Mouse (Mus musculus) limb, embryonic 14.5 days (tissue): ENCODE measurements around the gene Klk1b1. TPM values are rescaled to one million over a fixed set of nuclear protein-coding genes. Genes with fewer than 3 reads are reported as not detected.

Experiments used
- ATAC-seq: fragments of 200-750 bp; cut with Nextera tagmentation; 2 replicates; pipeline ENCODE4 v1.8.0; 2017; ENCODE audit warnings: low read depth, moderate number of reproducible peaks, moderate TSS enrichment; ENCODE audit not compliant: low FRiP score
- DNase-seq: peaks from one replicate; pipeline ENCODE4 v3.0.0-alpha.2; 2015; ENCODE audit warnings: low spot score
- H3K27ac ChIP-seq: fragments of 300-500 bp; sonication (generic); replicated peaks from 2 replicates; pipeline ENCODE4 v1.5.1; 2014; ENCODE audit warnings: low read depth, mild to moderate bottlenecking, low read length, moderate library complexity, mixed read lengths
- H3K27me3 ChIP-seq: fragments of 300-500 bp; sonication (generic); 2 replicates; pipeline ENCODE4 v1.6.1; 2014; ENCODE audit warnings: low read length, mixed read lengths; ENCODE audit not compliant: control insufficient read depth, insufficient read depth
- H3K36me3 ChIP-seq: fragments of 300-500 bp; sonication (generic); 2 replicates; pipeline ENCODE4 v1.6.1; 2014; ENCODE audit warnings: mild to moderate bottlenecking, low read length, moderate library complexity, mixed read lengths; ENCODE audit not compliant: control insufficient read depth, insufficient read depth
- H3K4me1 ChIP-seq: fragments of 300-500 bp; sonication (generic); 2 replicates; pipeline ENCODE4 v1.6.1; 2014; ENCODE audit warnings: antibody characterized with exemption, low read length, mixed read lengths; ENCODE audit not compliant: control insufficient read depth, insufficient read depth
- H3K4me2 ChIP-seq: fragments of 300-500 bp; sonication (generic); replicated peaks from 2 replicates; pipeline ENCODE4 v1.6.1; 2014; ENCODE audit warnings: low read depth, mild to moderate bottlenecking, low read length, moderate library complexity; ENCODE audit not compliant: severe bottlenecking
- H3K4me3 ChIP-seq: fragments of 300-500 bp; sonication (generic); replicated peaks from 2 replicates; pipeline ENCODE4 v1.5.1; 2014; ENCODE audit warnings: low read length
- H3K9ac ChIP-seq: fragments of 300-500 bp; sonication (generic); 2 replicates; pipeline ENCODE4 v1.6.1; 2014; ENCODE audit warnings: mild to moderate bottlenecking, low read depth, low read length, moderate library complexity; ENCODE audit not compliant: severe bottlenecking
- H3K9me3 ChIP-seq: fragments of 300-500 bp; sonication (generic); 2 replicates; pipeline ENCODE4 v1.6.1; 2016; ENCODE audit warnings: low read length; ENCODE audit not compliant: control insufficient read depth
- POLR2A ChIP-seq: fragments of 200-500 bp; IDR thresholded peaks from 2 replicates; pipeline ENCODE4 v1.8.0; 2012; ENCODE audit warnings: inconsistent platforms, mild to moderate bottlenecking, moderate library complexity, borderline replicate concordance; ENCODE audit not compliant: insufficient read depth, insufficient read length; ENCODE audit errors: extremely low read depth
- WGBS: fragments of 180-500 bp; shearing (Covaris S2); extraction: QIAGEN DNeasy Blood & Tissue Kit; methylation state at CpG from one replicate; pipeline ENCODE4 v1.1.7; 2014; 5-methylcytosine and 5-hydroxymethylcytosine counted together
- polyA plus RNA-seq, 2 experiments: library from polyadenylated mRNA; depleted of rRNA in 1 of 2; stranded (reverse) in 1 of 2; unstranded in 1 of 2; fragments of >200 nt; fragmentation: Nextera tagmentation in 1 of 2; extraction: Ambion mirVana in 1 of 2; gene quantifications; 2 replicates each; pipeline versions ENCODE4 v1.2.1 to v1.2.3; 2012 to 2014

Gene Klk1b1
- polyA plus RNA-seq, 2 experiments = not detected

DNA sequence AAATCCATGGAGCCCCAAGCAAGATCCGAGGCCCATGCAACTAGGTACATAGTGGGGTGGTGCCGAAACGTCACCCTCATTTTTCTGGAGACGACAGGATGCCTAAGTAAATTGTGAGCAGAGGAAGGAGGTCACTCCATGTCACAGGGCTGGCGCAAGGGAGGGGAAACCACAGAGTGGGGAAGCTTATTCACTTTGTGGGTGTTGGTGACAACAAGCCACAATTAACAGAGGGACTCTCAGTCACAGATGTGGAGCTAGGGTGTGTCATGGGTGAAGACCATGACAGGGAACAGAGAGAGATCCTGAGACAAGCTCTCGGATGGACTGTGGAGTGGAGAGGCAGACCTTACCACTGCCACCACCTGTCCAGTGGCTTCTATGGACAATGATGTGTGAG is 45.5 kb upstream of the Klk1b1 start:
- H3K36me3 ChIP-seq = no peaks in the 10 kb centered on the region
- WGBS = 81% methylated on average over 6 of the region's 6 CpGs
- H3K27ac ChIP-seq = no peak overlapping the region
- H3K4me2 ChIP-seq = no peak overlapping the region
- H3K4me1 ChIP-seq = no peaks in the 10 kb centered on the region
- H3K9me3 ChIP-seq = no peaks in the 10 kb centered on the region
- DNase-seq = no peak
- ATAC-seq = no peak
- H3K4me3 ChIP-seq = no peak overlapping the region
- H3K9ac ChIP-seq = no peak overlapping the region
- TF ChIP-seq POLR2A = no peak
- no peaks in the 10 kb centered on the region for H3K27me3 ChIP-seq

DNA sequence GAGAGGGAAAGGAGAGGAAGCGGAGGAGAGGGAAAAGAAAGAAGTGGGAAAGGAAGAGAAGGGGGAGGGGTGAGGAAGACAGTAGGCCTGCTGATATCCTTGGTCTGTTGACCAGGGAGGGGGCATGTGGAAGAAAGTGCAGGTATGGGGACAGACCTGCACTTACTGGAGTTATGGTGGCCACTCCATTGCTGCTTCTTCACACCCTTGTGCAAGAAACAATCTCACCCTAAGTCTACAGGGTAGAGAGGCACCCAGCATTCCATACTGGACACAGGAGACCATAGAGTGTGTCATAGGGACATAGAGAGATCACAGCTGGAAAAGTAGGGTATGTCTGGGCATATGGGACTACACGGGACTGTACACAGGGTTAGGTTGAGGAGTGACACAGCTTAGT is 44.6 kb upstream of the Klk1b1 start:
- no peaks in the 10 kb centered on the region for H3K9me3 ChIP-seq
- DNase-seq (no peak), ATAC-seq (no peak)
- WGBS = 79% methylated on average over 2 of the region's 2 CpGs
- H3K4me3 ChIP-seq = no peak overlapping the region
- no peaks in the 10 kb centered on the region for H3K27me3 ChIP-seq
- TF ChIP-seq POLR2A = no peak
- no peaks in the 10 kb centered on the region for H3K4me1 ChIP-seq
- H3K9ac ChIP-seq = no peak overlapping the region
- H3K27ac ChIP-seq = no peak overlapping the region
- H3K36me3 ChIP-seq = no peaks in the 10 kb centered on the region
- H3K4me2 ChIP-seq = no peak overlapping the region

DNA sequence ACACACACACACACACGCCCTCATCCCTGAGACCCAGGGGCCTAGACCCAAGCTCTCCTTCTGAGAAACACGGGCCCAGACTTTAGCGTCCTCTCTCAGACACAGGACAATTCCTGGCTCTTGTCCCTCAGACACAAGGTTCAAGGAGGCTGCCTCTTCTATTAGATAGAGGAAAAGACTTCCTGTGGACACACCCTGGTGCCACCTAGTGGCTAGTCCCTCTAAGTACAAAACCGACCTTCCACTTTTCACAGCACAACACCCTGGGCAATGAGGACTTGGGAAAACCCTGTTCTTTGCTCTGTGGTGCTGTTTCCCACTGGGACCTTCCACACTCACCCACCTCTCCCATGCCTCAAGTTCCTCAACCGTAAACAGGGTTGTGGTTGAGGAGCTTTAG is 40.6 kb upstream of the Klk1b1 start:
- ATAC-seq (no peak), DNase-seq (no peak)

DNA sequence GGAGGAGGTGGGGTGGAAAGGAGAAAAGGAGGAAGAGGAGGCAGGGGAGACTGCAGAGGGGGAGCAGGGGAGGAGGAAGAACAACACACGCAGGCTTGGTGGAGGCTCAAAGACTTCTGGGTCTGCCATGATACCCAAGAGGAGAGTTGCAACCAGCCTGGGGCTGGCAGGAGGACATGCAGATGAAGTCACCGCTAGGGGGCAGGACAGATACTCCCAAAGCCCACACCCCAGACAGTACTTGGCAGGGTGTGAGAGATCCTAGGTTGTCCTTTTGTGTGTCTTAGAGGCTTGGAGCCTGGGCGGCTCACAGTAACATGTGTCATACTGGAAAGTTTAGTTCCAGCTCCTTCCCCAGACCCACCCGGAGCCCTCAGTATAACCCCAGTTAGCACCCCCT is 38.0 kb upstream of the Klk1b1 start:
- no peak for TF ChIP-seq POLR2A
- no peak overlapping the region for H3K4me2 ChIP-seq
- 52% methylated on average over 4 of the region's 4 CpGs for WGBS
- H3K4me1 ChIP-seq = no peaks in the 10 kb centered on the region
- ATAC-seq (no peak), DNase-seq (peak; percentile 14)
- H3K4me3 ChIP-seq = no peak overlapping the region
- no peaks in the 10 kb centered on the region for H3K36me3 ChIP-seq
- no peak overlapping the region for H3K27ac ChIP-seq
- H3K9ac ChIP-seq = no peak overlapping the region
- no peaks in the 10 kb centered on the region for H3K9me3 ChIP-seq
- H3K27me3 ChIP-seq = no peaks in the 10 kb centered on the region

More for the DNA sequence above, 40.6 kb upstream of the Klk1b1 start:
- Histone ChIP-seq H3K27me3 (no peaks in the 10 kb centered on the region), H3K9me3 (no peaks in the 10 kb centered on the region), H3K27ac (no peak overlapping the region), H3K4me1 (no peaks in the 10 kb centered on the region), H3K4me3 (no peak overlapping the region), H3K9ac (no peak overlapping the region), H3K36me3 (no peaks in the 10 kb centered on the region), H3K4me2 (no peak overlapping the region)
- no peak for TF ChIP-seq POLR2A
- WGBS = 54% methylated on average over 5 of the region's 5 CpGs

DNA sequence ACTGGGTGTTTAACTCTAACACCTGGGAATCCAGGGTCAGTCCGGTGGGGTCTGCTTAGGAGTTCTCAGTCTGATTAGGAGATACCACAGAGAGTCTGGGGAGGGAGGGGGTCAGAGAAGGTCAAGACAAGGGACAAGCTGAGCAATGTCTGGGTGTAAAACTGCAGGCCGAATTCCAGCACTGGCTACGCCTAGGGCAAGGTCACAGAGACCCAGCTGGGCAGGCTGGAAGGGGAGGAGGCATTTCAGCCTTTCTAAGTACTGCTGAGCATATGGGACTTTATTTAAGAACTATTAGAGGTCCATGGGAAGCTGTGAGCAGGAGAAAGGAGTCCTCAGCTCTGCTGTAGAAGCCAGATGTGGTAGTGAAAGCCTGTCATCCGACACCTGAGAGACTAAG is 34.2 kb upstream of the Klk1b1 start:
- Histone ChIP-seq H3K9me3 (no peaks in the 10 kb centered on the region), H3K4me1 (no peaks in the 10 kb centered on the region), H3K9ac (no peak overlapping the region), H3K4me2 (no peak overlapping the region), H3K27me3 (no peaks in the 10 kb centered on the region), H3K27ac (no peak overlapping the region), H3K4me3 (no peak overlapping the region), H3K36me3 (no peaks in the 10 kb centered on the region)
- DNase-seq = no peak
- no peak for ATAC-seq
- 51% methylated on average over 4 of the region's 4 CpGs for WGBS
- TF ChIP-seq POLR2A = no peak

DNA sequence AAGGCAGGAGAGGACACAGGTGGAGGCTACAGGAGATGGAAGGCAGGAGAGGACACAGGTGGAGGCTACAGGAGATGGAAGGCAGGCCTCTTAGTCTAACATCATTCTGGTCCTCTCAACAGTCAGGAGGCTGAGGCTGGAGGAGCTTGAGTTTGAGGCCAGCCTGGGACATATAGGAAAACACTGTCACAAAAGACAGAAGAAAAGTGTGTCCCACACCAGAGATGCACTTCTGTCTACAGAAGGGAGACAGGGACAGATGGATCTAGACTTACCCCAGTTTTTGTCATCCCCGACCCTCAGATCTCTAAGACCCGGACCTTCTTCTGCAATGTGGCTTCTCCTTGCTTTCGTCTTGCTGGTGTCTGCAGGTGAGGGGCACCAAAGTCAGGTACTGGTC is 33.1 kb upstream of the Klk1b1 start, which contains the start of gene Klk15:
Klk15 (plus strand) TSS at position 301 of the 400 bp plus-strand sequence.
- ATAC-seq = no peak
- H3K27ac ChIP-seq = no peak within 1 kb of the TSS
- no peaks in the 10 kb centered on the region for H3K4me1 ChIP-seq
- no peaks in the 10 kb centered on the region for H3K9me3 ChIP-seq
- H3K4me3 ChIP-seq = no peak within 1 kb of the TSS
- no peaks in the 10 kb centered on the region for H3K36me3 ChIP-seq
- H3K4me2 ChIP-seq = no peak within 1 kb of the TSS
- no peak within 1 kb of the TSS for H3K9ac ChIP-seq
- H3K27me3 ChIP-seq = no peaks in the 10 kb centered on the region
- no peak for DNase-seq
- 65% methylated on average over 2 of the region's 3 CpGs for WGBS
- TF ChIP-seq POLR2A = no peak
